Comparison of ENCODE assay signal across 8 mouse cellular contexts in the genomic region with DNA sequence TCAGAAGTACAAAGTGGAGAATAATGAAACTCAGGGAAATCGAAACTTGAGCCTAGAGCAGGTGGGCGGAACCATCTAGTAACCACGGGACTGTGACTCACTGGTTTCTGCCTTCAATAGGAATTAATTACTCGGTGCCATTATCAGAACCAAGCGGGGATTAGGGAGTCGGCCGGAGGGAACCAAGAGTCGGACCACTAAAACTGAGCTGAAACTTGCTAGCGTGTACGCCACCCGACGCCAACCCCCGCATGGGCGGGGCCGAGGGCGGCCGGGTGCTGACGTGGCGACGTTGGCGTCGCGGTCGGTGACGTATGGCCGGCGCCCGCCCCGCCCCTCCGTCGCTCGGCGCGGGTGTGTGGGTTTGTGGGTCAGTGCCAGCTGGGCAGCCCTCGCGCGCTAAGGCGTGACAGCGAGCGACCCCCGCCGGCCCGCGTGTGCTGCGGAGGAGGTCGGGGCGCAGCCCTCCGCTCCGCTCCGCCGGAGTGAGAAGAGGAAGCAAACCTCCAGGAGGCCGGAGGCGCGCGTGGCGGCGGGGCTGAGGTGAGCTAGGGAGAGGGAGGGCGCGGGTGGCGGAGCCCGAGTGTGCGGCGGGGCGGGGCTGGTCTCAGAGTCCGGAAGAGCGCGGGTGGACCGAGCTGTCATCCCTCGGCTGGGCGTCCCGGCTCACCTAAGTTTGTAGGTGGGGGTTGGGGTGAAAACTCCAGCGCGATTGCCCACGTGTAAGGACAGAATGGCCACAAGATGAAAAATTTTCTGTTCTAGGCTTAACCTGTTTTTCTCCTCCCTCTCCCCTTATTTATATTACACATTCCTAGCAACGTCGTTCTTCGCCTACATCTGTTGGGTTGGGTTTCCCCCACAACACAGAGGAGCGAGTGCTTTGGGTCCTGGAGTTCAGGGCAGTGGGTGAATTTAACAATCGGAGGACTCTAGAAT. TPM values are rescaled to one million over a fixed set of nuclear protein-coding genes. Genes with fewer than 3 reads are reported as not detected.
A peak's percentile ranks its signal among the peaks of the same experiment; 100 is the strongest.
DNase-seq lines count a peak whose midpoint lies in the region; ATAC-seq lines count a peak whose summit lies in the region.

A gene (plus strand): TSS at position 315 of the 939 bp plus-strand sequence.

- DNase-seq in CD4-positive helper T cell, adult 2 months (ENCODE audit: low read depth, low spot score): peak; percentile 94
- peak; percentile 67 for DNase-seq in brain, embryonic 18.5 days (ENCODE audit: low read depth, low spot score)
- peak; percentile 95 for DNase-seq in kidney, postnatal 10 days
- DNase-seq in natural killer cell, adult 2 months (ENCODE audit: low spot score in 2 of 2): peak; percentile 91 to 93

- H3K4me3 ChIP-seq in heart, embryonic 13.5 days: peak within 1 kb of the TSS; percentile 87
- peak within 1 kb of the TSS; percentile 86 for H3K4me3 ChIP-seq in liver, embryonic 12.5 days
- peak within 1 kb of the TSS; percentile 91 for H3K4me3 ChIP-seq in stomach, embryonic 15.5 days (replicated peaks)

- under 1% methylated on average over 79 of the region's 79 CpGs for WGBS in heart, embryonic 13.5 days
- WGBS in liver, embryonic 12.5 days (ENCODE audit: insufficient replicate concordance): under 1% methylated on average over 79 of the region's 79 CpGs
- WGBS in stomach, embryonic 15.5 days: under 1% methylated on average over 77 of the region's 79 CpGs

- ATAC-seq in erythroid progenitor cell, adult 5-6 weeks (replicated peaks; ENCODE audit: low FRiP score, poor library complexity, severe bottlenecking): peak; percentile 94
- peak; percentile 99 for ATAC-seq in heart, embryonic 13.5 days (ENCODE audit: extremely low read depth, insufficient number of reproducible peaks, low FRiP score, low TSS enrichment)
- ATAC-seq in liver, embryonic 12.5 days: peak; percentile 97
- peak; percentile 98 for ATAC-seq in stomach, embryonic 15.5 days (ENCODE audit: insufficient read depth, low FRiP score, low read depth)

- H3K9me3 ChIP-seq in heart, embryonic 13.5 days: no peaks in the 10 kb centered on the region
- H3K9me3 ChIP-seq in liver, embryonic 12.5 days (replicated peaks): no peaks in the 10 kb centered on the region
- H3K9me3 ChIP-seq in stomach, embryonic 15.5 days: no peaks in the 10 kb centered on the region

- no peaks in the 10 kb centered on the region for H3K36me3 ChIP-seq in heart, embryonic 13.5 days
- H3K36me3 ChIP-seq in liver, embryonic 12.5 days: no peaks in the 10 kb centered on the region
- no peaks in the 10 kb centered on the region for H3K36me3 ChIP-seq in stomach, embryonic 15.5 days

- H3K4me2 ChIP-seq in heart, embryonic 13.5 days: peak within 1 kb of the TSS; percentile 77
- peak within 1 kb of the TSS; percentile 72 for H3K4me2 ChIP-seq in liver, embryonic 12.5 days
- H3K4me2 ChIP-seq in stomach, embryonic 15.5 days: peak within 1 kb of the TSS; percentile 57

- H3K9ac ChIP-seq in heart, embryonic 13.5 days: peak within 1 kb of the TSS; percentile 93
- H3K9ac ChIP-seq in liver, embryonic 12.5 days: peak within 1 kb of the TSS; percentile 83
- H3K9ac ChIP-seq in stomach, embryonic 15.5 days: peak within 1 kb of the TSS; percentile 89

- H3K27ac ChIP-seq in heart, embryonic 13.5 days (replicated peaks): peak within 1 kb of the TSS; percentile 94
- H3K27ac ChIP-seq in liver, embryonic 12.5 days: peak within 1 kb of the TSS; percentile 92
- peak within 1 kb of the TSS; percentile 94 for H3K27ac ChIP-seq in stomach, embryonic 15.5 days

- H3K4me1 ChIP-seq in heart, embryonic 13.5 days: peaks cover 7% of the 10 kb centered on the region; the same call in 1 of the 2 replicates
- H3K4me1 ChIP-seq in liver, embryonic 12.5 days: peaks cover 35% of the 10 kb centered on the region
- H3K4me1 ChIP-seq in stomach, embryonic 15.5 days: no peaks in the 10 kb centered on the region

- no peaks in the 10 kb centered on the region for H3K27me3 ChIP-seq in heart, embryonic 13.5 days (replicated peaks)
- H3K27me3 ChIP-seq in liver, embryonic 12.5 days (replicated peaks): no peaks in the 10 kb centered on the region
- H3K27me3 ChIP-seq in stomach, embryonic 15.5 days (replicated peaks): no peaks in the 10 kb centered on the region

RNA-seq across cellular contexts. Expression of the gene that starts here (rescaled TPM):
- 44.4 and 69.2 TPM in 2 replicates for total RNA-seq in erythroid progenitor cell, adult 5-6 weeks (2015; ENCODE audit: low replicate concordance)
- 53.1 and 55.6 TPM in 2 replicates for total RNA-seq in erythroid progenitor cell, adult 5-6 weeks (2017; ENCODE audit: low replicate concordance)
- 13.4 and 13.7 TPM in 2 replicates for polyA plus RNA-seq in heart, embryonic 13.5 days (2015; fragmentation: Nextera tagmentation; extraction: Ambion mirVana)
- polyA plus RNA-seq in liver, embryonic 12.5 days (2016; fragmentation: Nextera tagmentation; extraction: Ambion mirVana): 19.4 and 19.9 TPM in 2 replicates
- 22.6 and 23.1 TPM in 2 replicates for polyA plus RNA-seq in stomach, embryonic 15.5 days (2015; fragmentation: Nextera tagmentation; extraction: Ambion mirVana)

Comparison
In these comparisons a context has a peak if more than half of its experiments do, and no peak if none do; other contexts are left out.
1. Peak in every context shown above with its lines: DNase-seq, ATAC-seq, H3K4me3 ChIP-seq and H3K27ac ChIP-seq.